Mouse (Mus musculus): ENCODE results near the gene Ifi35.

DNA sequence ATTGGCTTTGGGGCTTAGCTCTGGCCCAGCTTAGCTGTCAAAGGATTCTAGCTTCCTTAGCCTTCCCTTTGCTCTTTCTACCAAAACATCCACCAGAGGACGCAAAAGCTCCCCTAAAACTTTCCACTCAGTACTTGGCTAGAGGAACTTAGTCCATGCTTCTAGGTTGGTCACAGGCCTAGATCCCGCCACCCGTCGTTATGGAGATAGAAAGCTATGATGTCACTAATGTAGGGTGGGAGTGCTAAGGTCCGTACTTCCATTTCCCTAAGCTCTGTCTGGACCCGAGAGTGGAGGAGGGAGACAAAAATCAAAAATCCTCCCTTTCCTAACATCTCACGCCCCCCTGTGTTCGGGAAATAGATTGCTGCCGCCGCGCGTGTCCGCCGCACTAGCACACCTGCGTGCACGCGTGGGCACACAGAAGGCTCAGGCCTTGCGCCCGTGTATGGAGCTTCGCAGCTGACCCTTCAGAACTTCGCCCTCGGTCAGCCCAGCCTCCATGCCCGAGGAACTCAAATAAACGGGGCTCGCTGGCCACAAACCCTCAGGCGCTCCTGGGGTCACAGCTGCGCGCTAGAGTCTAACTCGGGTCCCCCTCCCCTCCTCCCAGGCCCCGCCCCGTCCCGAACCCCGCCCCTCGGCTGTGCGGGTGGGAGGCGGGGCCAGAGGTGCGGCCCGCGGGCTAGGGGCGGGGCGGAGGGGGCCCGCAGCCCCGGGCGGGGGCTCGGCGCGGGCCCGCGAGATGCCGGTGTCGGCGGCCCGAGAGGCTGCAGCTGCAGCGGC is 19.5 kb downstream of the Ifi35 start:
- TF ChIP-seq POLR2A (IDR thresholded peaks at IDR 0.05; ENCODE audit: insufficient read depth, low read depth, low read length) (no peak), EP300 (IDR thresholded peaks at IDR 0.05; ENCODE audit: insufficient read depth, low read depth, low read length) (no peak)

Data from heart, adult 2 months (tissue).